Mouse (Mus musculus) embryo, embryonic 10 days (tissue): ENCODE data around the gene Grpel1.
A peak's percentile ranks its signal among the peaks of the same experiment; 100 is the strongest.

Source experiments
- DNase-seq: peaks from one replicate; pipeline ENCODE4 v3.0.0-alpha.2; 2015; ENCODE audit warnings: low spot score

Grpel1 gene

GRCm38 (mm10) chr5:36461231-36461630 is 3.6 kb upstream of the Grpel1 start:
- DNase-seq, result no peak

GRCm38 (mm10) chr5:36462810-36463209 is 2.0 kb upstream of the Grpel1 start:
- peak; percentile 79 for DNase-seq

- peak; percentile 44 for DNase-seq
Observed at GRCm38 (mm10) chr5:36463391-36463790, 1.4 kb upstream of the Grpel1 start.

GRCm38 (mm10) chr5:36465889-36466288 is 1.1 kb downstream of the Grpel1 start:
- no peak for DNase-seq

- no peak for DNase-seq
Observed at GRCm38 (mm10) chr5:36471206-36471605, 6.4 kb downstream of the Grpel1 start.

- DNase-seq, result no peak
Observed at GRCm38 (mm10) chr5:36472876-36473655, 8.3 kb downstream of the Grpel1 start.

GRCm38 (mm10) chr5:36474283-36474682 is 9.5 kb downstream of the Grpel1 start:
- DNase-seq, result peak; percentile 83

GRCm38 (mm10) chr5:36477486-36477885 is 12.7 kb downstream of the Grpel1 start:
- DNase-seq, result no peak

GRCm38 (mm10) chr5:36478540-36479420 is 14.0 kb downstream of the Grpel1 start:
- no peak for DNase-seq

GRCm38 (mm10) chr5:36479735-36480134 is 14.9 kb downstream of the Grpel1 start:
- no peak for DNase-seq

GRCm38 (mm10) chr5:36480398-36480797 is 15.6 kb downstream of the Grpel1 start:
- DNase-seq, result no peak

- DNase-seq, result no peak
Observed at GRCm38 (mm10) chr5:36481114-36481513, 16.3 kb downstream of the Grpel1 start.

GRCm38 (mm10) chr5:36483203-36484101 is 18.7 kb downstream of the Grpel1 start:
- peak; percentile 49 for DNase-seq

- peak; percentile 99 for DNase-seq
Observed at GRCm38 (mm10) chr5:36484171-36484990, 19.6 kb downstream of the Grpel1 start, which contains the start of the genes Tada2b and Ccdc96. Gene Tada2b (minus strand): TSS chr5:36484285. Gene Ccdc96 (plus strand): TSS chr5:36484588.

GRCm38 (mm10) chr5:36485306-36485705 is 20.5 kb downstream of the Grpel1 start:
- no peak for DNase-seq

- DNase-seq, result peak; percentile 70
Observed at GRCm38 (mm10) chr5:36489225-36489624, 24.4 kb downstream of the Grpel1 start.

- no peak for DNase-seq
Observed at GRCm38 (mm10) chr5:36493919-36494318, 29.1 kb downstream of the Grpel1 start.

GRCm38 (mm10) chr5:36494709-36495108 is 29.9 kb downstream of the Grpel1 start:
- DNase-seq, result no peak

- no peak for DNase-seq
Observed at GRCm38 (mm10) chr5:36505235-36505634, 40.4 kb downstream of the Grpel1 start.

GRCm38 (mm10) chr5:36505643-36506042 is 40.8 kb downstream of the Grpel1 start:
- DNase-seq, result no peak

GRCm38 (mm10) chr5:36508351-36508750 is 43.6 kb downstream of the Grpel1 start:
- DNase-seq, result no peak
